Mouse (Mus musculus) kidney, adult 2 months (tissue): ENCODE measurements around the gene Chpf2. TPM values are rescaled to one million over a fixed set of nuclear protein-coding genes. Genes with fewer than 3 reads are reported as not detected.

Experiments
- DNase-seq: peaks from one replicate; pipeline ENCODE4 v3.0.0; 2021
- H3K27ac ChIP-seq: fragments of 200-500 bp; 2 replicates; pipeline ENCODE4 v1.5.1; 2012; ENCODE audit warnings: low read depth, low read length, control low read depth, inconsistent platforms; ENCODE audit not compliant: insufficient read depth
- H3K27me3 ChIP-seq: fragments of 200-500 bp; replicated peaks from 2 replicates; pipeline ENCODE4 v1.6.1; 2012; ENCODE audit warnings: mild to moderate bottlenecking, moderate library complexity, low read length, inconsistent platforms; ENCODE audit not compliant: control insufficient read depth, insufficient read depth
- H3K36me3 ChIP-seq: fragments of 200-500 bp; 2 replicates; pipeline ENCODE4 v1.6.1; 2012; ENCODE audit warnings: mild to moderate bottlenecking, moderate library complexity, low read length, inconsistent platforms; ENCODE audit not compliant: control insufficient read depth, insufficient read depth
- H3K4me1 ChIP-seq: fragments of 200-500 bp; 2 replicates; pipeline ENCODE4 v1.6.1; 2011; ENCODE audit warnings: low read length; ENCODE audit not compliant: control insufficient read depth, insufficient read depth
- H3K4me3 ChIP-seq: fragments of 200-500 bp; 2 replicates; pipeline ENCODE4 v1.5.1; 2011; ENCODE audit warnings: mild to moderate bottlenecking, low read depth, low read length, control low read depth; ENCODE audit not compliant: insufficient read depth
- CTCF ChIP-seq: fragments of 200-500 bp; conservative IDR thresholded peaks from 2 replicates; pipeline ENCODE4 v1.5.1; 2011; ENCODE audit warnings: low read depth, mild to moderate bottlenecking, control low read depth, low read length, moderate library complexity, mixed read lengths; ENCODE audit not compliant: insufficient read depth, insufficient read length
- POLR2A ChIP-seq: fragments of 200-500 bp; IDR thresholded peaks from one replicate; pipeline ENCODE4 v1.6.1; 2011; ENCODE audit warnings: low read depth, low read length, control low read depth
- WGBS: fragments of 180-500 bp; shearing (Covaris S2); methylation state at CpG from one replicate; pipeline ENCODE4 v1.1.7; 2018; 5-methylcytosine and 5-hydroxymethylcytosine counted together
- polyA plus RNA-seq: library from polyadenylated mRNA; depleted of rRNA; stranded (reverse); fragments of >200 nt; gene quantifications from 2 replicates; pipeline ENCODE4 v1.2.3, GENCODE M21; 2012; rRNA removed

Chpf2 gene
- polyA plus RNA-seq, 1 experiment = 20.2 TPM

GRCm38 (mm10) chr5:24624822-24625120, 38.2 kb downstream of the Chpf2 start:
- no peak overlapping the region for H3K4me3 ChIP-seq

GRCm38 (mm10) chr5:24629712-24630111, 43.2 kb downstream of the Chpf2 start:
- WGBS = 73% methylated on average over 3 of the region's 3 CpGs
- H3K27me3 ChIP-seq = no peaks in the 10 kb centered on the region
- no peak overlapping the region for H3K4me3 ChIP-seq
- TF ChIP-seq POLR2A (no peak), CTCF (no peak)
- no peak overlapping the region for H3K27ac ChIP-seq
- DNase-seq = no peak
- no peaks in the 10 kb centered on the region for H3K36me3 ChIP-seq
- no peaks in the 10 kb centered on the region for H3K4me1 ChIP-seq

More at GRCm38 (mm10) chr5:24624822-24625120, 38.2 kb downstream of the Chpf2 start:
- Histone ChIP-seq H3K27me3 (no peaks in the 10 kb centered on the region), H3K27ac (no peak overlapping the region), H3K4me1 (peaks cover 5% of the 10 kb centered on the region; the same call in 1 of the 2 replicates), H3K36me3 (no peaks in the 10 kb centered on the region)
- TF ChIP-seq CTCF (no peak), POLR2A (no peak)
- 31% methylated on average over 4 of the region's 4 CpGs for WGBS
- no peak for DNase-seq

- WGBS = 59% methylated on average over 1 of the region's 1 CpGs
- Histone ChIP-seq H3K4me3 (no peak overlapping the region), H3K27ac (no peak overlapping the region), H3K36me3 (no peaks in the 10 kb centered on the region), H3K4me1 (no peaks in the 10 kb centered on the region), H3K27me3 (no peaks in the 10 kb centered on the region)
- DNase-seq = no peak
- TF ChIP-seq CTCF = no peak
- no peak for TF ChIP-seq POLR2A
Measured at GRCm38 (mm10) chr5:24635093-24635492, 48.6 kb downstream of the Chpf2 start.

- H3K27ac ChIP-seq = no peak overlapping the region
- no peak for DNase-seq
- H3K27me3 ChIP-seq = no peaks in the 10 kb centered on the region
- no peaks in the 10 kb centered on the region for H3K36me3 ChIP-seq
- no peaks in the 10 kb centered on the region for H3K4me1 ChIP-seq
- no peak overlapping the region for H3K4me3 ChIP-seq
- no peak for TF ChIP-seq CTCF
- WGBS = 78% methylated on average over 6 of the region's 6 CpGs
Measured at GRCm38 (mm10) chr5:24635526-24636141, 49.1 kb downstream of the Chpf2 start.

GRCm38 (mm10) chr5:24636987-24637386, 50.4 kb downstream of the Chpf2 start:
- Histone ChIP-seq H3K36me3 (no peaks in the 10 kb centered on the region), H3K27me3 (no peaks in the 10 kb centered on the region), H3K4me3 (no peak overlapping the region), H3K27ac (no peak overlapping the region), H3K4me1 (no peaks in the 10 kb centered on the region)
- DNase-seq = no peak
- WGBS = 79% methylated on average over 4 of the region's 4 CpGs
- TF ChIP-seq POLR2A = no peak
- no peak; the same call in 1 of the 2 replicates for TF ChIP-seq CTCF

- WGBS = 52% methylated on average over 6 of the region's 6 CpGs
- DNase-seq = no peak
Measured at GRCm38 (mm10) chr5:24638131-24638530, 51.6 kb downstream of the Chpf2 start.

GRCm38 (mm10) chr5:24639081-24639480, 52.5 kb downstream of the Chpf2 start:
- H3K4me1 ChIP-seq = no peaks in the 10 kb centered on the region
- H3K4me3 ChIP-seq = no peak overlapping the region
- TF ChIP-seq POLR2A = no peak
- TF ChIP-seq CTCF = no peak
- no peak overlapping the region for H3K27ac ChIP-seq
- 65% methylated on average over 6 of the region's 6 CpGs for WGBS
- no peaks in the 10 kb centered on the region for H3K36me3 ChIP-seq
- H3K27me3 ChIP-seq = no peaks in the 10 kb centered on the region
- DNase-seq = no peak

More at GRCm38 (mm10) chr5:24638131-24638530, 51.6 kb downstream of the Chpf2 start:
- no peaks in the 10 kb centered on the region for H3K4me1 ChIP-seq
- H3K36me3 ChIP-seq = no peaks in the 10 kb centered on the region
- H3K4me3 ChIP-seq = no peak overlapping the region
- no peak overlapping the region for H3K27ac ChIP-seq
- H3K27me3 ChIP-seq = no peaks in the 10 kb centered on the region
- TF ChIP-seq CTCF (no peak), POLR2A (no peak)

Other genes starting within 250 kb of the Chpf2 start
- 3.1 and 5.5 TPM in 2 replicates for gene Kcnh2, start 235.1 kb upstream of the Chpf2 start, polyA plus RNA-seq
- gene Nos3, start 221.9 kb upstream of the Chpf2 start, polyA plus RNA-seq = 11.4 and 12.4 TPM in 2 replicates
- gene Atg9b, start 194.6 kb upstream of the Chpf2 start, polyA plus RNA-seq = 0.76 and 0.89 TPM in 2 replicates
- gene Abcb8, start 193.1 kb upstream of the Chpf2 start, polyA plus RNA-seq = 112 and 117 TPM in 2 replicates
- gene Asic3, start 173.3 kb upstream of the Chpf2 start, polyA plus RNA-seq = 0.20 and 0.33 TPM in 2 replicates
- gene Cdk5, start 163.2 kb upstream of the Chpf2 start, polyA plus RNA-seq = 78.0 and 83.2 TPM in 2 replicates
- gene Slc4a2, start 162.9 kb upstream of the Chpf2 start, polyA plus RNA-seq = 56.8 and 66.9 TPM in 2 replicates
- 291 and 403 TPM in 2 replicates for gene Fastk, start 141.5 kb upstream of the Chpf2 start, polyA plus RNA-seq
- gene Tmub1, start 138.9 kb upstream of the Chpf2 start, polyA plus RNA-seq = 60.0 and 68.9 TPM in 2 replicates
- 59.4 and 62.3 TPM in 2 replicates for gene Agap3, start 134.6 kb upstream of the Chpf2 start, polyA plus RNA-seq
- 0.05 and 0.11 TPM in 2 replicates for gene Gbx1, start 59.5 kb upstream of the Chpf2 start, polyA plus RNA-seq
- 0.38 and 1.6 TPM in 2 replicates for gene Asb10, start 45.8 kb upstream of the Chpf2 start, polyA plus RNA-seq
- 0.10 and 0.14 TPM in 2 replicates for gene 4931409K22Rik, start 29.9 kb upstream of the Chpf2 start, polyA plus RNA-seq
- gene Abcf2, start 9.3 kb upstream of the Chpf2 start, polyA plus RNA-seq = 40.2 and 47.6 TPM in 2 replicates
- gene Smarcd3, start 37.7 kb downstream of the Chpf2 start, polyA plus RNA-seq = 12.4 and 15.9 TPM in 2 replicates
- gene Nub1, start 98.8 kb downstream of the Chpf2 start, polyA plus RNA-seq = 37.5 and 46.9 TPM in 2 replicates
- gene Wdr86, start 144.0 kb downstream of the Chpf2 start, polyA plus RNA-seq = 7.0 and 8.6 TPM in 2 replicates
- 0.14 and 1.4 TPM in 2 replicates for gene Crygn, start 171.3 kb downstream of the Chpf2 start, polyA plus RNA-seq